Mouse (Mus musculus) liver, embryonic 14.5 days (tissue): ENCODE results near the gene Zbtb21. TPM values are rescaled to one million over a fixed set of nuclear protein-coding genes. Genes with fewer than 3 reads are reported as not detected.
A peak's percentile ranks its signal among the peaks of the same experiment; 100 is the strongest.
"Not testable (repeated sequence)": the region's sequence is repeated elsewhere in the genome, so short reads cannot be mapped to it uniquely, and the experiment has no call there.

Source experiments
- ATAC-seq: fragments of 200-750 bp; cut with Nextera tagmentation; 2 replicates; pipeline ENCODE4 v1.8.0; 2017; ENCODE audit warnings: moderate number of reproducible peaks, mild to moderate bottlenecking, moderate library complexity; ENCODE audit not compliant: insufficient read depth
- DNase-seq, 3 experiments: peaks; one replicate each; pipeline ENCODE4 v3.0.0-alpha.2; 2012 to 2013; ENCODE audit warnings: low read depth in 3 of 3, low spot score in 3 of 3
- H3K27ac ChIP-seq: fragments of 300-500 bp; sonication (generic); 2 replicates; pipeline ENCODE4 v1.5.1; 2014; ENCODE audit warnings: moderate library complexity, mild to moderate bottlenecking, control low read depth, inconsistent platforms
- H3K27me3 ChIP-seq: fragments of 300-500 bp; sonication (generic); 2 replicates; pipeline ENCODE4 v1.6.1; 2014; ENCODE audit warnings: mild to moderate bottlenecking, low read length, moderate library complexity; ENCODE audit not compliant: control insufficient read depth, insufficient read depth
- H3K36me3 ChIP-seq: fragments of 300-500 bp; sonication (generic); replicated peaks from 2 replicates; pipeline ENCODE4 v1.6.1; 2014; ENCODE audit warnings: low read depth; ENCODE audit not compliant: control insufficient read depth, insufficient read depth
- H3K4me1 ChIP-seq, 2 experiments: fragments of 200-500 bp in 1 of 2; fragments of 300-500 bp in 1 of 2; sonication (generic) in 1 of 2; replicated peaks; 2 replicates each; pipeline ENCODE4 v1.6.1; 2012 to 2014; ENCODE audit warnings: antibody characterized with exemption in 1 of 2, inconsistent platforms in 1 of 2, low read length in 1 of 2; ENCODE audit not compliant: control insufficient read depth in 2 of 2, insufficient read depth in 2 of 2
- H3K4me2 ChIP-seq: fragments of 300-500 bp; sonication (generic); 2 replicates; pipeline ENCODE4 v1.6.1; 2014; ENCODE audit warnings: low read depth, mild to moderate bottlenecking, control low read depth, moderate library complexity
- H3K4me3 ChIP-seq, 2 experiments: fragments of 200-500 bp in 1 of 2; fragments of 300-500 bp in 1 of 2; sonication (generic) in 1 of 2; 2 replicates each; pipeline ENCODE4 v1.5.1; 2012 to 2014; ENCODE audit warnings: low read depth in 2 of 2, low read length in 2 of 2, mild to moderate bottlenecking in 2 of 2, control low read depth in 1 of 2, inconsistent platforms in 1 of 2, moderate library complexity in 1 of 2; ENCODE audit not compliant: insufficient read depth in 1 of 2
- H3K9ac ChIP-seq: fragments of 300-500 bp; sonication (generic); replicated peaks from 2 replicates; pipeline ENCODE4 v1.6.1; 2014; ENCODE audit warnings: mild to moderate bottlenecking, control low read depth, moderate library complexity
- H3K9me3 ChIP-seq: fragments of 300-500 bp; sonication (generic); 2 replicates; pipeline ENCODE4 v1.6.1; 2016; ENCODE audit warnings: low read length, mixed read lengths; ENCODE audit not compliant: control insufficient read depth
- CTCF ChIP-seq: IDR thresholded peaks from 2 replicates; pipeline ENCODE4 v1.5.1; 2016; ENCODE audit warnings: antibody characterized with exemption, low read depth, control low read depth
- EP300 ChIP-seq: IDR thresholded peaks from 2 replicates; pipeline ENCODE4 v1.6.1; 2016; ENCODE audit warnings: antibody characterized with exemption, low read depth
- WGBS: fragments of 180-500 bp; shearing (Covaris S2); extraction: QIAGEN DNeasy Blood & Tissue Kit; methylation state at CpG from one replicate; pipeline ENCODE4 v1.1.7; 2014; ENCODE audit not compliant: insufficient replicate concordance; 5-methylcytosine and 5-hydroxymethylcytosine counted together
- polyA plus RNA-seq, 2 experiments: library from polyadenylated mRNA; depleted of rRNA in 1 of 2; stranded (reverse) in 1 of 2; unstranded in 1 of 2; fragments of >200 nt; fragmentation: Nextera tagmentation in 1 of 2; extraction: Ambion mirVana in 1 of 2; gene quantifications; 2 replicates each; pipeline versions ENCODE4 v1.2.1 to v1.2.3; 2012 to 2014

Zbtb21 gene
- polyA plus RNA-seq (2012; rRNA removed) (3.3 and 3.5 TPM in 2 replicates), polyA plus RNA-seq (2014; fragmentation: Nextera tagmentation; extraction: Ambion mirVana) (2.3 and 3.2 TPM in 2 replicates)

GRCm38 (mm10) chr16:97962151-97962948 is at the start of gene Zbtb21, which contains the start of gene C2cd2:
Zbtb21 (minus strand) TSS chr16:97962622.
C2cd2 (minus strand) TSS chr16:97962598.
- under 1% methylated on average over 78 of the region's 78 CpGs for WGBS
- ATAC-seq (peak; percentile 97), DNase-seq (peak; percentile 83 to 86 (median 85))
- H3K36me3 ChIP-seq: no peaks in the 10 kb centered on the region
- H3K27me3 ChIP-seq: no peaks in the 10 kb centered on the region
- peak within 1 kb of the TSS; percentile 73 for H3K9ac ChIP-seq
- peak within 1 kb of the TSS; percentile 70 to 72 for H3K4me3 ChIP-seq
- peak within 1 kb of the TSS; percentile 75 for H3K4me2 ChIP-seq
- H3K4me1 ChIP-seq: peaks cover 37 to 39% of the 10 kb centered on the region in 2 experiments
- TF ChIP-seq EP300 (no peak), CTCF (no peak)
- H3K9me3 ChIP-seq: no peaks in the 10 kb centered on the region
- peak within 1 kb of the TSS; percentile 70 for H3K27ac ChIP-seq

- not testable (repeated sequence) for H3K27ac ChIP-seq, H3K36me3 ChIP-seq, H3K9me3 ChIP-seq, H3K27me3 ChIP-seq, DNase-seq
- WGBS: under 1% methylated on average over 8 of the region's 8 CpGs
- Histone ChIP-seq H3K9ac (peak overlapping the region; percentile 65), H3K4me3 (peak overlapping the region; percentile 66 to 67), H3K4me2 (peak overlapping the region; percentile 64), H3K4me1 (peaks cover 5 to 15% of the 10 kb centered on the region in 2 experiments)
- peak; percentile 36; the same call in 1 of the 2 replicates for ATAC-seq
Measured at GRCm38 (mm10) chr16:97997383-97997731, 34.9 kb upstream of the Zbtb21 start.

- ATAC-seq: peak; percentile 97
- 2% methylated on average over 22 of the region's 22 CpGs for WGBS
- peaks cover 5 to 15% of the 10 kb centered on the region in 2 experiments for H3K4me1 ChIP-seq
Measured at GRCm38 (mm10) chr16:97996616-97997382, 34.4 kb upstream of the Zbtb21 start, which contains the start of gene B230307C23Rik. B230307C23Rik (plus strand) TSS chr16:97997315.

GRCm38 (mm10) chr16:97995849-97996615 is 33.6 kb upstream of the Zbtb21 start:
- 13% methylated on average over 1 of the region's 1 CpGs for WGBS
- Histone ChIP-seq H3K9me3 (no peaks in the 10 kb centered on the region), H3K4me3 (peak overlapping the region; percentile 28 to 66; a peak in 3 of 4 replicates), H3K27me3 (no peaks in the 10 kb centered on the region), H3K4me2 (peak overlapping the region; percentile 64), H3K27ac (peak overlapping the region; percentile 25; the same call in 1 of the 2 replicates), H3K4me1 (peaks cover 5 to 15% of the 10 kb centered on the region in 2 experiments), H3K9ac (peak overlapping the region; percentile 65), H3K36me3 (no peaks in the 10 kb centered on the region; the same call in 1 of the 2 replicates)
- no peak for TF ChIP-seq CTCF
- no peak for TF ChIP-seq EP300
- DNase-seq: peak in 1 of 3 experiments; percentile 7
- ATAC-seq: no peak

More at GRCm38 (mm10) chr16:97996616-97997382, 34.4 kb upstream of the Zbtb21 start, which contains the start of gene B230307C23Rik:
- Histone ChIP-seq H3K9ac (peak within 1 kb of the TSS; percentile 65), H3K27me3 (no peaks in the 10 kb centered on the region), H3K36me3 (no peaks in the 10 kb centered on the region; the same call in 1 of the 2 replicates), H3K4me2 (peak within 1 kb of the TSS; percentile 64), H3K9me3 (no peaks in the 10 kb centered on the region), H3K4me3 (peak within 1 kb of the TSS; percentile 66 to 67), H3K27ac (peak within 1 kb of the TSS; percentile 25)
- peak; percentile 77 to 85 (median 79) for DNase-seq
- TF ChIP-seq EP300: no peak
- TF ChIP-seq CTCF: no peak

- not testable (repeated sequence) for DNase-seq, ATAC-seq
- 69% methylated on average over 3 of the region's 3 CpGs for WGBS
Measured at GRCm38 (mm10) chr16:97992477-97992876, 30.1 kb upstream of the Zbtb21 start.

More at GRCm38 (mm10) chr16:97992477-97992876, 30.1 kb upstream of the Zbtb21 start:
- peaks cover 5 to 10% of the 10 kb centered on the region in 2 experiments for H3K4me1 ChIP-seq
- not testable (repeated sequence) for H3K9ac ChIP-seq, H3K9me3 ChIP-seq, H3K4me2 ChIP-seq, H3K36me3 ChIP-seq, H3K27me3 ChIP-seq, H3K4me3 ChIP-seq, H3K27ac ChIP-seq
